Mouse (Mus musculus): ENCODE results near the gene Slc22a15.
"Not testable (repeated sequence)": the region's sequence is repeated elsewhere in the genome, so short reads cannot be mapped to it uniquely, and the experiment has no call there.

Gene Slc22a15

GRCm38 (mm10) chr3:101861856-101862255, 62.4 kb downstream of the Slc22a15 start:
- no peak for DNase-seq (ENCODE audit: low spot score in 2 of 2)

GRCm38 (mm10) chr3:101860151-101860550, 64.1 kb downstream of the Slc22a15 start:
- DNase-seq (ENCODE audit: low spot score in 2 of 2) = no peak

- no peak for DNase-seq (ENCODE audit: low spot score in 2 of 2)
Observed at GRCm38 (mm10) chr3:101859740-101860139, 64.5 kb downstream of the Slc22a15 start.

GRCm38 (mm10) chr3:101854075-101854474, 70.2 kb downstream of the Slc22a15 start:
- DNase-seq (ENCODE audit: low spot score in 2 of 2) = no peak

GRCm38 (mm10) chr3:101851363-101851762, 72.9 kb downstream of the Slc22a15 start:
- no peak for DNase-seq (ENCODE audit: low spot score in 2 of 2)

- DNase-seq (ENCODE audit: low spot score in 2 of 2) = no peak
Observed at GRCm38 (mm10) chr3:101848816-101849215, 75.4 kb downstream of the Slc22a15 start, which contains the start of gene Mab21l3. Gene Mab21l3, minus strand, starts transcription at chr3:101848959.

GRCm38 (mm10) chr3:101846096-101846495, 78.2 kb downstream of the Slc22a15 start:
- no peak for DNase-seq (ENCODE audit: low spot score in 2 of 2)

- no peak for DNase-seq (ENCODE audit: low spot score in 2 of 2)
Observed at GRCm38 (mm10) chr3:101842372-101843094, 81.7 kb downstream of the Slc22a15 start.

- no peak for DNase-seq (ENCODE audit: low spot score in 2 of 2)
Observed at GRCm38 (mm10) chr3:101839327-101839726, 84.9 kb downstream of the Slc22a15 start.

- no peak for DNase-seq (ENCODE audit: low spot score in 2 of 2)
Observed at GRCm38 (mm10) chr3:101836971-101837370, 87.3 kb downstream of the Slc22a15 start.

- DNase-seq (ENCODE audit: low spot score in 2 of 2) = no peak
Observed at GRCm38 (mm10) chr3:101836532-101836931, 87.7 kb downstream of the Slc22a15 start.

GRCm38 (mm10) chr3:101836045-101836444, 88.2 kb downstream of the Slc22a15 start:
- DNase-seq (ENCODE audit: low spot score in 2 of 2) = no peak

GRCm38 (mm10) chr3:101831189-101831858, 92.9 kb downstream of the Slc22a15 start:
- no peak for DNase-seq (ENCODE audit: low spot score in 2 of 2)

- no peak for DNase-seq (ENCODE audit: low spot score in 2 of 2)
Observed at GRCm38 (mm10) chr3:101829881-101830616, 94.2 kb downstream of the Slc22a15 start.

- DNase-seq (ENCODE audit: low spot score in 2 of 2) = no peak
Observed at GRCm38 (mm10) chr3:101828595-101828994, 95.7 kb downstream of the Slc22a15 start.

GRCm38 (mm10) chr3:101827220-101827715, 97.0 kb downstream of the Slc22a15 start:
- no peak for DNase-seq (ENCODE audit: low spot score in 2 of 2)

GRCm38 (mm10) chr3:101824338-101824737, 99.9 kb downstream of the Slc22a15 start:
- DNase-seq (ENCODE audit: low spot score in 2 of 2) = no peak

GRCm38 (mm10) chr3:101822052-101822451, 102.2 kb downstream of the Slc22a15 start:
- DNase-seq (ENCODE audit: low spot score in 2 of 2) = no peak

- not testable (repeated sequence) for DNase-seq (ENCODE audit: low spot score in 2 of 2)
Observed at GRCm38 (mm10) chr3:101820708-101821107, 103.5 kb downstream of the Slc22a15 start.

- DNase-seq (ENCODE audit: low spot score in 2 of 2) = no peak
Observed at GRCm38 (mm10) chr3:101816006-101816405, 108.2 kb downstream of the Slc22a15 start.

GRCm38 (mm10) chr3:101814790-101815189, 109.5 kb downstream of the Slc22a15 start:
- no peak for DNase-seq (ENCODE audit: low spot score in 2 of 2)

GRCm38 (mm10) chr3:101812341-101812962, 111.8 kb downstream of the Slc22a15 start:
- peak in 1 of 2 experiments; percentile 29 for DNase-seq (ENCODE audit: low spot score in 2 of 2)
